Mouse (Mus musculus) ES-E14 (cell line): Measurements from ENCODE around the gene Nprl3. TPM values are rescaled to one million over a fixed set of nuclear protein-coding genes. Genes with fewer than 3 reads are reported as not detected.
A peak's percentile ranks its signal among the peaks of the same experiment; 100 is the strongest.

Source experiments
- DNase-seq: peaks from one replicate; pipeline ENCODE4 v3.0.0-alpha.2; 2013; ENCODE audit warnings: low read depth, low spot score
- H3K27ac ChIP-seq: 2 replicates; pipeline ENCODE4 v1.5.1; 2012; ENCODE audit warnings: low read depth, mild to moderate bottlenecking, low read length, moderate library complexity, mixed read lengths; ENCODE audit not compliant: poor library complexity, insufficient read depth, severe bottlenecking
- H3K36me3 ChIP-seq: 2 replicates; pipeline ENCODE4 v1.6.1; 2012; ENCODE audit warnings: mild to moderate bottlenecking, low read length, moderate library complexity, mixed read lengths; ENCODE audit not compliant: control insufficient read depth, poor library complexity, insufficient read depth, severe bottlenecking
- H3K4me1 ChIP-seq, 2 experiments: fragments of 150-350 bp in 1 of 2; sonication (generic) in 1 of 2; 2 replicates each; pipeline ENCODE4 v1.6.1; 2012; ENCODE audit warnings: low read length in 2 of 2, mild to moderate bottlenecking in 1 of 2, mixed read lengths in 1 of 2; ENCODE audit not compliant: control insufficient read depth in 2 of 2, insufficient read depth in 2 of 2, poor library complexity in 1 of 2
- H3K4me3 ChIP-seq, 2 experiments: fragments of 150-350 bp in 1 of 2; sonication (generic) in 1 of 2; 2 replicates each; pipeline ENCODE4 v1.5.1; 2012; ENCODE audit warnings: low read length in 2 of 2, low read depth in 1 of 2, mild to moderate bottlenecking in 1 of 2, mixed read lengths in 1 of 2; ENCODE audit not compliant: insufficient read depth in 1 of 2, poor library complexity in 1 of 2, severe bottlenecking in 1 of 2
- H3K9ac ChIP-seq: 2 replicates; pipeline ENCODE4 v1.6.1; 2012; ENCODE audit warnings: low read depth, mild to moderate bottlenecking, low read length, mixed read lengths; ENCODE audit not compliant: poor library complexity, insufficient read depth, severe bottlenecking
- H3K9me3 ChIP-seq: fragments of 150-350 bp; sonication (generic); 2 replicates; pipeline ENCODE4 v1.6.1; 2012; ENCODE audit warnings: low read depth, mild to moderate bottlenecking, low read length; ENCODE audit not compliant: control insufficient read depth, insufficient read depth
- CHD2 ChIP-seq: IDR thresholded peaks from 2 replicates; pipeline ENCODE4 v1.6.1; 2014; ENCODE audit warnings: mild to moderate bottlenecking, low read depth, low read length, inconsistent platforms
- HCFC1 ChIP-seq: IDR thresholded peaks from 2 replicates; pipeline ENCODE4 v1.6.1; 2012; ENCODE audit warnings: low read length, inconsistent platforms, borderline replicate concordance; ENCODE audit not compliant: insufficient read depth
- MAFK ChIP-seq: IDR thresholded peaks from 2 replicates; pipeline ENCODE4 v1.6.1; 2014; ENCODE audit warnings: mild to moderate bottlenecking, low read depth, low read length, inconsistent platforms; ENCODE audit not compliant: insufficient read depth
- ZC3H11A ChIP-seq: IDR thresholded peaks from 2 replicates; pipeline ENCODE4 v1.6.1; 2012; ENCODE audit warnings: low read depth, mild to moderate bottlenecking, inconsistent platforms, low read length, borderline replicate concordance
- ZNF384 ChIP-seq: IDR thresholded peaks from 2 replicates; pipeline ENCODE4 v1.6.1; 2012; ENCODE audit warnings: low read depth, low read length, inconsistent platforms
- in situ Hi-C, 2 experiments: fragments of 600-800 bp; cut with MboI; formaldehyde crosslinking; loops; one replicate each; pipeline ENCODE4 v1.15.1; 2025; ENCODE audit warnings: low sequenced_read_pairs in 2 of 2, inconsistent platforms in 1 of 2; ENCODE audit not compliant: unreplicated experiment in 2 of 2
- total RNA-seq: library from RNA; depleted of rRNA; stranded (reverse); fragments of 300-350 nt; gene quantifications from 2 replicates; pipeline ENCODE4 v1.2.3, GENCODE M21; 2012

The Nprl3 gene
- total RNA-seq, 1 experiment, result 47.2 TPM

DNA sequence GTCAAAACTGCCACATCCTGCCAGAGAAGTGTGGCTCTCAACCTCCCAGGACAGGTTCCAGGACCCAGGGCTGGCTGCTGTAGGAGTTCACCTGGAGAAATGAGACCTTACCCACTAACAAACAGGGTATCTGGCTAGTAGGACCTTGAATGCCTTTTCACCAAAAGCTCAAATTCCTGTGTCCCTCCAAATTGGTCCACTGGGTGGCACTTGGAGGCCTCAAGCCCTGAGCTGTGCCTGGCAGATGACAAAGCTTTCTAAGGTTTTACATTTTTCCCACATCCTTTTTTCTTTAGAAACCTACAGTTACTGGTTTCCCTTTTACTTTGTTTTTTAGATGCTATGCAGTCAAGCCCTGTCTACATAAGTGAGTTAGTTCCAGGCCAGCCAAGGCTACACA, 20.4 kb downstream of the Nprl3 start:
- no peak for TF ChIP-seq HCFC1
- TF ChIP-seq MAFK, result no peak
- no peak for TF ChIP-seq ZC3H11A
- TF ChIP-seq ZNF384, result no peak
- no peak for TF ChIP-seq CHD2
- H3K9me3 ChIP-seq, result no peaks in the 10 kb centered on the region
- in situ Hi-C loops, result no loop called here

DNA sequence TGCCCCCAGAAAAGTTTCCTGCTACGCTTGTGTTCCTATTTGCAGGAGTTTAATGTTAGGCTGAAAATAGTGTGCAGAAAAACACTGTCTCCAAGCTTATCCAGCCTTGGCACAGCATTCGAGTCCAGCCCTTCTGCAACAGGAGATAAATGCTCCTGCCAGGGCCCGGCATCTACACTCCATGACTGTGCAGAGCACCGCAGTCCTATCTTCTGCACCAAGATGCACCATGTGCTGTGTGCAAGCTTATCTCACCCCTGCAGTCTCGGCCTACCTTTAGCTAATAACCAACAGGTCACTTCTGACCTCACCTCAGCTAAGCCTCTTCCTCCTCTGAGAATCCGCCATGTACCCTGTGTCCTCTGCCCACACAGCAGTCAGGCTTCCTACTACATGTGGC, 21.9 kb downstream of the Nprl3 start:
- H3K4me3 ChIP-seq, result no peak overlapping the region
- H3K9ac ChIP-seq, result no peak overlapping the region
- no peaks in the 10 kb centered on the region for H3K9me3 ChIP-seq
- peaks cover 0 to 2% of the 10 kb centered on the region in 2 experiments; a peak in 1 of 4 replicates for H3K4me1 ChIP-seq
- peaks cover 15% of the 10 kb centered on the region; the same call in 1 of the 2 replicates for H3K36me3 ChIP-seq
- no peak overlapping the region for H3K27ac ChIP-seq
- in situ Hi-C loops, result no loop called here
- TF ChIP-seq MAFK (no peak), HCFC1 (no peak), ZC3H11A (no peak), CHD2 (no peak), ZNF384 (no peak)
- no peak for DNase-seq

More for the DNA sequence above, 20.4 kb downstream of the Nprl3 start:
- Histone ChIP-seq H3K9ac (no peak overlapping the region), H3K36me3 (peaks cover 15% of the 10 kb centered on the region; the same call in 1 of the 2 replicates), H3K27ac (no peak overlapping the region), H3K4me3 (no peak overlapping the region), H3K4me1 (peaks cover 0 to 2% of the 10 kb centered on the region in 2 experiments; a peak in 1 of 4 replicates)
- no peak for DNase-seq

DNA sequence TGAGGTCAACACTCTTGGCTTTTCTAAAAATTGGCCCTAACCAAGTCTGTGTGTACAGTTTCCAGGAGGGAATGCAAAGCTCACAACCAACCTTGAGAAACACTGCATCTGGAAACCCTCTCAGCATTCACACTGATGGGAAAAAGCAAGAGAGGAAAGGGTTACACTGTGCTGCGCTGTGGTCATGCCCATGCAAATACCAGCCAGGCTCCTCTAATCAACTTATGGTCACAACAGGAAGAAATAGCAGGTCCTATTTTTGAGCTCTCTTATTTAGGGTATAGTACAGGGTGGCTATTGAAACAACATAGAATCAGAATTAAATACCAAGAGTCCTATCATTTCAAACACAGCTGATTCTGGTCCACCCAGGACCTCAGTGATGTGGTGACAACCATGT, 22.9 kb downstream of the Nprl3 start:
- Histone ChIP-seq H3K36me3 (peaks cover 11% of the 10 kb centered on the region; the same call in 1 of the 2 replicates), H3K27ac (no peak overlapping the region)
- in situ Hi-C loops, result no loop called here

DNA sequence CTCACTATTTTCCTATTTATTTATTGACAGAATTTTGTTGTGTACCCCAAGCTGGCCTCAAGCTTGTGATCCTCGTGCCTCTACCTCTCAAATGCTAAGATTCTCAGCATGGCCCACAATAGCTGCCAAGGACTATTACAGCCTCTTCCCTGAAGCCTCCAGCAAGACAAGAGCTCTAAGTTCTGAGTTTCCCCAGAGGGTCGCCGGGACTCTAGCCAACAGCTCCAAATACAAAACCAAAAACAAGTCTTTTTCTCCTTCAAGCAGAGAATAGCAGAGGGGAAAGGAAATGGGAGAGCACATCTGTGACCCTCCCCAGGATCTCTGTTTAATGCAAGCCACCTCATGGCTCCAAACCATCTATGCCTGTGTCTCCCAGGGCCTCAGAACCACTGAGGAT, 23.4 kb downstream of the Nprl3 start:
- Histone ChIP-seq H3K9ac (no peak overlapping the region), H3K4me3 (no peak overlapping the region), H3K9me3 (no peaks in the 10 kb centered on the region), H3K27ac (no peak overlapping the region), H3K36me3 (peaks cover 10% of the 10 kb centered on the region; the same call in 1 of the 2 replicates), H3K4me1 (peaks cover 0 to 2% of the 10 kb centered on the region in 2 experiments; a peak in 1 of 4 replicates)
- TF ChIP-seq CHD2 (no peak), HCFC1 (no peak)
- no peak for DNase-seq
- in situ Hi-C loops, result no loop called here

More for the DNA sequence above, 22.9 kb downstream of the Nprl3 start:
- TF ChIP-seq MAFK (no peak), HCFC1 (no peak), CHD2 (no peak), ZC3H11A (no peak), ZNF384 (no peak)
- no peak for DNase-seq
- Histone ChIP-seq H3K9ac (no peak overlapping the region), H3K4me1 (peaks cover 0 to 2% of the 10 kb centered on the region in 2 experiments; a peak in 1 of 4 replicates), H3K4me3 (no peak overlapping the region), H3K9me3 (no peaks in the 10 kb centered on the region)

DNA sequence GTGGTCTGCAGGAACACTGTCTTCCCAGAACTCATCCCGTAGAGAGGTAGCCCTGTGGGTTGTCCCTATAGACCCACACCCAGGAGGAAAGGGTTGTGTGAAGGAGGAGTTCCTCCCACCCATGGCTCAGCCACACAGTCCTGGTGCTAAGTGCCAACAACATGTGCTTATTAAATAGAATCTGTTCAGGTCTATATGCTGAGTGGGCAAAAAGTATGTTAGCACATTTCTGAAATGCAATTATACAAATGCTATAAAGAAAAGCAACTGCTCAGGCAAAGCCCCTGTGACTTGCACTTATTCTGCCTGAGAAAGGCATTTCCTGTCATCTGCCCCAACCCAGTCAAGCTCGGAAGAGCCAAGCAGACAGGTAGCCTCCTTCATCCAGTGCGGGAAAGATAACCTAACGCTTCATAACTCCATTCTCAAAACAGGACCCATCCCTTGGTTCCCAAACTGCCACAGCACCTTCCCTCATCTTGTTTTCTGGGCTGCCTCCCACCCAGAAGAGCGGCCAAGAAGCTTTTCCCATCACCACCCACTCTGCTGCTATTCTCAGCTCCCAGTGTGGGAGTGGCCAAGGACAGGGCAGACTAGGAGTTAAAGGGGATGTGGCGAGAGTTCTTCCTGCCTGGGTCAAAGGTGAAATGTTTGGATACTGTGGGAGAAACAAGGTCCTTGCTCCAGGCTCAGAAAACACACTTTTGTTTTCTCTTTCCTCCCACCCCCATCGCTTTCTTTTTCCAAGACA, 24.1 kb downstream of the Nprl3 start:
- in situ Hi-C loops, result no loop called here
- TF ChIP-seq CHD2, result no peak
- 0 out of 2 replicates have a peak, but pooled peaks have one; percentile 65 for TF ChIP-seq MAFK
- peaks cover 0 to 2% of the 10 kb centered on the region in 2 experiments; a peak in 1 of 4 replicates for H3K4me1 ChIP-seq
- H3K27ac ChIP-seq, result no peak overlapping the region
- DNase-seq, result no peak
- no peaks in the 10 kb centered on the region for H3K9me3 ChIP-seq
- no peak overlapping the region for H3K9ac ChIP-seq
- H3K36me3 ChIP-seq, result peaks cover 10% of the 10 kb centered on the region; the same call in 1 of the 2 replicates
- H3K4me3 ChIP-seq, result no peak overlapping the region
